In genomic region chr1:158596726-158597448, GRCm38 (mm10) we compare ENCODE assay signal across 9 mouse cellular contexts.
DNase-seq lines count a peak whose midpoint lies in the region; ATAC-seq lines count a peak whose summit lies in the region.
"Had no signal": no experiment of that assay in that cellular context is flagged by ENCODE, and none has a peak within 500 bp of the region (broad histone marks: within the 10 kb centered on the region; RNA-seq: fewer than 3 reads in every experiment).

No protein-coding gene starts in this region.

- 44% methylated on average over 16 of the region's 16 CpGs for WGBS in forebrain, embryonic 12.5 days

- H3K36me3 ChIP-seq in forebrain, embryonic 12.5 days (replicated peaks) = peaks cover 12% of the 10 kb centered on the region
- H3K36me3 ChIP-seq: embryonic facial prominence, embryonic 15.5 days had no signal

- no peak overlapping the region for H3K4me3 ChIP-seq in forebrain, embryonic 12.5 days (replicated peaks)
- H3K4me3 ChIP-seq: embryonic facial prominence, embryonic 15.5 days had no signal

- H3K9me3 ChIP-seq in forebrain, embryonic 12.5 days = no peaks in the 10 kb centered on the region
- H3K9me3 ChIP-seq: embryonic facial prominence, embryonic 15.5 days had no signal

- H3K4me1 ChIP-seq in forebrain, embryonic 12.5 days = no peaks in the 10 kb centered on the region
- H3K4me1 ChIP-seq: embryonic facial prominence, embryonic 15.5 days had no signal

- H3K4me2 ChIP-seq in forebrain, embryonic 12.5 days = no peak overlapping the region
- H3K4me2 ChIP-seq: embryonic facial prominence, embryonic 15.5 days had no signal

- ATAC-seq in forebrain, embryonic 12.5 days (ENCODE audit: low FRiP score) = peak; percentile 68; the same call in 1 of the 2 replicates

- H3K27me3 ChIP-seq in forebrain, embryonic 12.5 days = no peaks in the 10 kb centered on the region
- H3K27me3 ChIP-seq: embryonic facial prominence, embryonic 15.5 days had no signal

- no peak overlapping the region for H3K27ac ChIP-seq in forebrain, embryonic 12.5 days
- H3K27ac ChIP-seq: embryonic facial prominence, embryonic 15.5 days had no signal

- DNase-seq in NIH3T3 (ENCODE audit: low read depth) = peak; percentile 44
- DNase-seq in brain, adult 2 months (ENCODE audit: low read depth, low spot score) = peak; percentile 50
- peak; percentile 70 for DNase-seq in heart, postnatal 4 days
- peak; percentile 58 to 75 for DNase-seq in layer of hippocampus, postnatal 10 days (ENCODE audit: low spot score in 2 of 2)
- peak; percentile 28 to 35 for DNase-seq in lung, postnatal 4 days
- DNase-seq in right cerebral cortex, postnatal 10 days (ENCODE audit: low spot score in 2 of 2) = peak; percentile 73 to 75
- no peak for DNase-seq in T-cell, adult 2 months (ENCODE audit: low spot score)

- no peak overlapping the region for H3K9ac ChIP-seq in forebrain, embryonic 12.5 days
- H3K9ac ChIP-seq: embryonic facial prominence, embryonic 15.5 days had no signal
